Mouse (Mus musculus) testis, adult 2 months (tissue): ENCODE data around the gene Tsga10. TPM values are rescaled to one million over a fixed set of nuclear protein-coding genes. Genes with fewer than 3 reads are reported as not detected.

Experiments
- H3K27ac ChIP-seq: fragments of 200-500 bp; 2 replicates; pipeline ENCODE4 v1.5.1; 2012; ENCODE audit warnings: low read depth, low read length; ENCODE audit not compliant: control insufficient read depth, insufficient read depth
- H3K27me3 ChIP-seq: fragments of 200-500 bp; 2 replicates; pipeline ENCODE4 v1.6.1; 2012; ENCODE audit warnings: mild to moderate bottlenecking, low read length, moderate library complexity; ENCODE audit not compliant: control insufficient read depth, insufficient read depth
- H3K36me3 ChIP-seq: fragments of 200-500 bp; 2 replicates; pipeline ENCODE4 v1.6.1; 2012; ENCODE audit warnings: mild to moderate bottlenecking, low read length; ENCODE audit not compliant: control insufficient read depth, insufficient read depth
- H3K4me1 ChIP-seq: fragments of 200-500 bp; 2 replicates; pipeline ENCODE4 v1.6.1; 2012; ENCODE audit warnings: low read length; ENCODE audit not compliant: control insufficient read depth, insufficient read depth
- H3K4me3 ChIP-seq: fragments of 200-500 bp; 2 replicates; pipeline ENCODE4 v1.5.1; 2012; ENCODE audit warnings: low read depth, mild to moderate bottlenecking, low read length, moderate library complexity, mixed read lengths; ENCODE audit not compliant: control insufficient read depth
- CTCF ChIP-seq: fragments of 200-500 bp; IDR thresholded peaks from 2 replicates; pipeline ENCODE4 v1.5.1; 2012; ENCODE audit warnings: low read depth, mild to moderate bottlenecking, inconsistent platforms, low read length, moderate library complexity; ENCODE audit not compliant: control insufficient read depth, insufficient read depth, insufficient replicate concordance
- POLR2A ChIP-seq: fragments of 200-500 bp; IDR thresholded peaks from 2 replicates; pipeline ENCODE4 v1.6.1; 2012; ENCODE audit warnings: low read depth, mild to moderate bottlenecking, inconsistent platforms, low read length, moderate library complexity; ENCODE audit not compliant: control insufficient read depth
- polyA plus RNA-seq: library from polyadenylated mRNA; depleted of rRNA; stranded (reverse); fragments of >200 nt; gene quantifications from 2 replicates; pipeline ENCODE4 v1.2.3, GENCODE M21; 2012

Gene Tsga10
- polyA plus RNA-seq, 1 experiment = 36.4 TPM

GRCm38 (mm10) chr1:37729353-37729752 is 136.9 kb downstream of the Tsga10 start:
- H3K27me3 ChIP-seq = no peaks in the 10 kb centered on the region

GRCm38 (mm10) chr1:37728053-37728452 is 138.2 kb downstream of the Tsga10 start:
- no peaks in the 10 kb centered on the region for H3K27me3 ChIP-seq
- H3K36me3 ChIP-seq = no peaks in the 10 kb centered on the region
- no peak overlapping the region for H3K4me3 ChIP-seq
- H3K27ac ChIP-seq = no peak overlapping the region
- TF ChIP-seq POLR2A = no peak
- no peak for TF ChIP-seq CTCF
- peaks cover 3% of the 10 kb centered on the region; the same call in 1 of the 2 replicates for H3K4me1 ChIP-seq

More at GRCm38 (mm10) chr1:37729353-37729752, 136.9 kb downstream of the Tsga10 start:
- H3K36me3 ChIP-seq = no peaks in the 10 kb centered on the region
- peaks cover 3% of the 10 kb centered on the region; the same call in 1 of the 2 replicates for H3K4me1 ChIP-seq
- H3K4me3 ChIP-seq = no peak overlapping the region
- H3K27ac ChIP-seq = no peak overlapping the region
- TF ChIP-seq POLR2A = no peak
- no peak for TF ChIP-seq CTCF

GRCm38 (mm10) chr1:37727186-37727585 is 139.0 kb downstream of the Tsga10 start:
- no peaks in the 10 kb centered on the region for H3K27me3 ChIP-seq
- no peak overlapping the region for H3K27ac ChIP-seq
- H3K4me3 ChIP-seq = no peak overlapping the region
- TF ChIP-seq CTCF (no peak), POLR2A (no peak)
- peaks cover 3% of the 10 kb centered on the region; the same call in 1 of the 2 replicates for H3K4me1 ChIP-seq
- no peaks in the 10 kb centered on the region for H3K36me3 ChIP-seq

- Histone ChIP-seq H3K27me3 (no peaks in the 10 kb centered on the region), H3K27ac (no peak overlapping the region), H3K36me3 (no peaks in the 10 kb centered on the region), H3K4me1 (peaks cover 3% of the 10 kb centered on the region; the same call in 1 of the 2 replicates), H3K4me3 (no peak overlapping the region)
- TF ChIP-seq CTCF (no peak), POLR2A (no peak)
These were observed 139.8 kb downstream of the Tsga10 start for GRCm38 (mm10) chr1:37726426-37726825.

DNA sequence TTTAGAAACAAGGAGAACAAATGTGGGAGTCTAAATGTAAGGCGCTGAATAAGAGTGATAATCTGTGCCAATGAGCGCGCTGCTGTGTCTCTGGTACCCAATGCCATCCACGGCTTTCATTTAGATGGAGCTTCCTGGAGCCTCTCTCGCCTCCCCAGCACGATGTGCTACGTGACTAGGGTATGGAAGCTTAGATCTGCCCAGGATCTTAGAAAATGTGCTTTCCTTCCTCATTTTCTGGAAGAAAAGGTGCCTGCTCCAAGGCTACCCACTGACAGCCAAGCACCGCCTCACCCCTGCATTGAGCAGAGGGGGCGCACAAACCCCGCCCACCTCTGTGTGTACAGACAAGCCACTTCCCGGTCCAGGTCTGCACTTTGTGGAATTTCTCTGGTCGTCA is 140.3 kb downstream of the Tsga10 start:
- TF ChIP-seq POLR2A = no peak
- TF ChIP-seq CTCF = no peak
- Histone ChIP-seq H3K27ac (no peak overlapping the region), H3K4me1 (peaks cover 3% of the 10 kb centered on the region; the same call in 1 of the 2 replicates), H3K4me3 (no peak overlapping the region), H3K36me3 (no peaks in the 10 kb centered on the region), H3K27me3 (no peaks in the 10 kb centered on the region)

DNA sequence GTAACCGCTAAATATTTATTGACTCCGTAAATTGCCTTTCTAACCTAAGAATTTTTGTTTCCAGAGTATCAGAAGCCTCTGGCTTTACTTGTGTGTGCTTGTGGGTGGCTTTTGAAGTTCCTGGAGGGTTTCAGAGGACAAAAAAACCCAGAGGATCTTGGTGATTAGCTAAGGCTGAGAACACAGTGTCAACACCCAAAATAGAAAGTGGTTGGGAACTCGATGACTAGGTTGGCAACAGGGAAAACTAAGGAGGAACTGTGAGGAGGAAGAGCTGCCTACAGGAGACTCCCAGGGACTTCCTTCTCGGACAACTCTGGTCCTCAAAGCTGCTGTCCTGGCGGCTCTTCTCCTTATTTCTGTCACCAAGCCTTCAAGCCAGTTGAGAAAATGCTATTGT is 145.1 kb downstream of the Tsga10 start:
- Histone ChIP-seq H3K36me3 (no peaks in the 10 kb centered on the region), H3K4me3 (no peak overlapping the region), H3K27ac (no peak overlapping the region), H3K27me3 (no peaks in the 10 kb centered on the region), H3K4me1 (peaks cover 10% of the 10 kb centered on the region)
- no peak for TF ChIP-seq POLR2A
- TF ChIP-seq CTCF = no peak

DNA sequence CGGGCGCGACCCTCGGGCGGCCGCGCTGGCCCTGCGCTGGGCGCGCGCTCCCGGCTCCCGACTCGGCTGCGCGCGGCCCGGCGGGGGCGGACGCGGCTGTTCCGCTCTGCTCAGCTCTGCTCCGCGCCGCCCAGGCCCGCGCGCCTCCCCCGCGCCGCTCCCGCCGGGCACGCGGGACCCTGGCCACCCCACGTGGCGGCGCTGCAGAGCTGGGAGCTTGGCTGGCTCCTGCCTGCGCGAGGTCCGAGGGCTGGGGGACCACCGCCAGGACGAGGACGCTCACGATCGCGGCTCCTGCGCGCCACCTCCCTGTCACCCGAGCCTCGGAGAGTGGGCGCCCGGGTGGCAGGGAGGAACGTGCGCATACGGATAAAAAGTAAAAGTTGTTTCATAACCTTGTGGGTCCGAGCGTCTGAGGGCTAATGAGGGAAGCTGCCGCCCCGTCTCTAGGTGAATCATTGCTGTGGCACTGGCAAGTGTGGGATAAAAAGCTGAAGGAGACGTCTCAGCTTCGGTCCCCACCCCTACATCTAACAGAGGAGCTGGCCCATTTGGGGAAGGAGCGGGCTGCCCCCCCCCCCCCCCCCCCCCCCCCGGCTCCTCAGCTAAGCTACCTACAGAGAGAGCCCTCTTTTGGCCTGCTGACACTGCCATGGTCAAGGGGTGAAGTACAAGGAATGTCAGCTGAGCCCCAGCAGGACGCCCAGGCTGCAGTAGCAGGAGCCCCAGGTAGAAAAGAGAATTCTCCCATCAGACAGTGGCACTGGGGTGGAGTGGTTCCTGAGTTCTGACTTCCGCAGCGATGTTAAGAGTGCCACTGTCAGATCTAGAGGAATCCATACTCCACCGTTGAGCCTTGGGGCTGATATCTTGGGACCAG is 146.2 kb downstream of the Tsga10 start, which contains the start of gene 2010300C02Rik:
2010300C02Rik (minus strand) TSS at position 325 of the 880 bp plus-strand sequence.
- no peaks in the 10 kb centered on the region for H3K27me3 ChIP-seq
- peak within 1 kb of the TSS; percentile 64 for H3K4me3 ChIP-seq
- TF ChIP-seq CTCF (no peak), POLR2A (no peak)
- H3K27ac ChIP-seq = no peak within 1 kb of the TSS
- no peaks in the 10 kb centered on the region for H3K36me3 ChIP-seq
- peaks cover 6% of the 10 kb centered on the region for H3K4me1 ChIP-seq
